Mouse (Mus musculus) limb, embryonic 11.5 days (tissue): ENCODE measurements around the gene Gm21936. TPM values are rescaled to one million over a fixed set of nuclear protein-coding genes. Genes with fewer than 3 reads are reported as not detected.
"Not testable (repeated sequence)": the region's sequence is repeated elsewhere in the genome, so short reads cannot be mapped to it uniquely, and the experiment has no call there.

ENCODE experiments used
- ATAC-seq: fragments of 200-750 bp; cut with Nextera tagmentation; 2 replicates; pipeline ENCODE4 v1.8.0; 2017; ENCODE audit warnings: low read depth; ENCODE audit not compliant: insufficient number of reproducible peaks, low FRiP score, low TSS enrichment
- DNase-seq: peaks from one replicate; pipeline ENCODE4 v3.0.0-alpha.2; 2015; ENCODE audit warnings: low spot score
- H3K27ac ChIP-seq: fragments of 300-500 bp; sonication (generic); replicated peaks from 2 replicates; pipeline ENCODE4 v1.5.1; 2014; ENCODE audit warnings: low read depth, mild to moderate bottlenecking, low read length
- H3K27me3 ChIP-seq: fragments of 300-500 bp; sonication (generic); 2 replicates; pipeline ENCODE4 v1.6.1; 2014; ENCODE audit warnings: mild to moderate bottlenecking, low read length, mixed read lengths; ENCODE audit not compliant: control insufficient read depth, insufficient read depth
- H3K36me3 ChIP-seq: fragments of 300-500 bp; sonication (generic); 2 replicates; pipeline ENCODE4 v1.6.1; 2014; ENCODE audit warnings: mild to moderate bottlenecking, low read length, moderate library complexity, mixed read lengths; ENCODE audit not compliant: control insufficient read depth, insufficient read depth
- H3K4me1 ChIP-seq: fragments of 300-500 bp; sonication (generic); 2 replicates; pipeline ENCODE4 v1.6.1; 2014; ENCODE audit warnings: low read length, mixed read lengths; ENCODE audit not compliant: control insufficient read depth, insufficient read depth
- H3K4me2 ChIP-seq: fragments of 300-500 bp; sonication (generic); 2 replicates; pipeline ENCODE4 v1.6.1; 2014; ENCODE audit warnings: low read depth, mild to moderate bottlenecking, moderate library complexity; ENCODE audit not compliant: severe bottlenecking
- H3K4me3 ChIP-seq: fragments of 300-500 bp; sonication (generic); 2 replicates; pipeline ENCODE4 v1.5.1; 2014; ENCODE audit warnings: low read depth, low read length
- H3K9ac ChIP-seq: fragments of 300-500 bp; sonication (generic); 2 replicates; pipeline ENCODE4 v1.6.1; 2014; ENCODE audit warnings: mild to moderate bottlenecking, low read length
- H3K9me3 ChIP-seq: fragments of 300-500 bp; sonication (generic); 2 replicates; pipeline ENCODE4 v1.6.1; 2016; ENCODE audit warnings: low read length; ENCODE audit not compliant: control insufficient read depth
- WGBS: fragments of 180-500 bp; shearing (Covaris S2); extraction: QIAGEN DNeasy Blood & Tissue Kit; methylation state at CpG from one replicate; pipeline ENCODE4 v1.1.7; 2014; 5-methylcytosine and 5-hydroxymethylcytosine counted together
- polyA plus RNA-seq: library from polyadenylated mRNA; unstranded; fragments of >200 nt; fragmentation: Nextera tagmentation; extraction: Ambion mirVana; gene quantifications from 2 replicates; pipeline ENCODE4 v1.2.1, GENCODE M21; 2014

The Gm21936 gene
- not detected in 2 replicates for polyA plus RNA-seq

- H3K4me3 ChIP-seq, H3K9me3 ChIP-seq, DNase-seq, H3K4me2 ChIP-seq, H3K36me3 ChIP-seq, ATAC-seq, H3K27ac ChIP-seq, H3K4me1 ChIP-seq, H3K9ac ChIP-seq, H3K27me3 ChIP-seq: not testable (repeated sequence)
- no CpG with 5 or more reads among the region's 1 CpGs for WGBS
These were observed at the start of gene Gm21936 for GRCm38 (mm10) chr12:87795212-87795611. Gm21936 (plus strand) TSS chr12:87795512.

GRCm38 (mm10) chr12:87775655-87776054 lies 19.7 kb upstream of the Gm21936 start, which contains the start of gene Gm21319:
Gm21319 (minus strand) TSS chr12:87775755.
- H3K36me3 ChIP-seq, H3K27ac ChIP-seq, H3K4me3 ChIP-seq, H3K27me3 ChIP-seq, DNase-seq, H3K4me2 ChIP-seq, H3K4me1 ChIP-seq, ATAC-seq, H3K9ac ChIP-seq, H3K9me3 ChIP-seq: not testable (repeated sequence)
- WGBS = 93% methylated on average over 4 of the region's 4 CpGs

GRCm38 (mm10) chr12:87797971-87798370 lies 2.7 kb downstream of the Gm21936 start:
- not testable (repeated sequence) for H3K4me2 ChIP-seq, DNase-seq, H3K27me3 ChIP-seq, ATAC-seq, H3K27ac ChIP-seq, H3K9me3 ChIP-seq, H3K36me3 ChIP-seq, H3K4me1 ChIP-seq, H3K9ac ChIP-seq, H3K4me3 ChIP-seq
- WGBS = 90% methylated on average over 5 of the region's 5 CpGs

- not testable (repeated sequence) for H3K4me1 ChIP-seq, H3K36me3 ChIP-seq, ATAC-seq, H3K27ac ChIP-seq, H3K27me3 ChIP-seq, DNase-seq, H3K9ac ChIP-seq, H3K4me3 ChIP-seq, H3K4me2 ChIP-seq, H3K9me3 ChIP-seq
- 91% methylated on average over 6 of the region's 6 CpGs for WGBS
These were observed 21.0 kb downstream of the Gm21936 start, which contains the start of gene BB287469 for GRCm38 (mm10) chr12:87816277-87816676. BB287469 (plus strand) TSS chr12:87816577.

- not testable (repeated sequence) for H3K9me3 ChIP-seq, H3K4me2 ChIP-seq, H3K4me1 ChIP-seq, ATAC-seq, DNase-seq, H3K27me3 ChIP-seq, H3K9ac ChIP-seq, H3K4me3 ChIP-seq, H3K36me3 ChIP-seq, H3K27ac ChIP-seq
- WGBS = 74% methylated on average over 1 of the region's 2 CpGs
These were observed 46.9 kb downstream of the Gm21936 start, which contains the start of gene Gm2001 for GRCm38 (mm10) chr12:87842239-87842638. Gm2001 (minus strand) TSS chr12:87842339.

Other genes with a start within 250 kb of the Gm21936 start
- not detected in 2 replicates for gene Oog1, start 192.8 kb upstream of the Gm21936 start, polyA plus RNA-seq
- gene Gm4027, start 176.6 kb upstream of the Gm21936 start, polyA plus RNA-seq = not detected in 2 replicates
- not detected in 2 replicates for gene Gm16381, start 150.9 kb upstream of the Gm21936 start, polyA plus RNA-seq
- not detected in 2 replicates for gene Gm21319, start 19.8 kb upstream of the Gm21936 start, polyA plus RNA-seq
- not detected in 2 replicates for gene BB287469, start 21.1 kb downstream of the Gm21936 start, polyA plus RNA-seq
- not detected in 2 replicates for gene Gm2001, start 46.8 kb downstream of the Gm21936 start, polyA plus RNA-seq
- not detected in 2 replicates for gene Gm2016, start 78.6 kb downstream of the Gm21936 start, polyA plus RNA-seq
- not detected in 2 replicates for gene Gm2022, start 99.9 kb downstream of the Gm21936 start, polyA plus RNA-seq
- gene Gm2035, start 124.3 kb downstream of the Gm21936 start, polyA plus RNA-seq = not detected in 2 replicates
- not detected in 2 replicates for gene Gm2042, start 158.6 kb downstream of the Gm21936 start, polyA plus RNA-seq
- gene Gm2075, start 216.3 kb downstream of the Gm21936 start, polyA plus RNA-seq = not detected in 2 replicates
- gene Gm6803, start 223.3 kb downstream of the Gm21936 start, polyA plus RNA-seq = not detected in 2 replicates
- gene Gm2056, start 231.5 kb downstream of the Gm21936 start, polyA plus RNA-seq = not detected in 2 replicates